ENCODE assay signal across 47 mouse cellular contexts in the genomic region with DNA sequence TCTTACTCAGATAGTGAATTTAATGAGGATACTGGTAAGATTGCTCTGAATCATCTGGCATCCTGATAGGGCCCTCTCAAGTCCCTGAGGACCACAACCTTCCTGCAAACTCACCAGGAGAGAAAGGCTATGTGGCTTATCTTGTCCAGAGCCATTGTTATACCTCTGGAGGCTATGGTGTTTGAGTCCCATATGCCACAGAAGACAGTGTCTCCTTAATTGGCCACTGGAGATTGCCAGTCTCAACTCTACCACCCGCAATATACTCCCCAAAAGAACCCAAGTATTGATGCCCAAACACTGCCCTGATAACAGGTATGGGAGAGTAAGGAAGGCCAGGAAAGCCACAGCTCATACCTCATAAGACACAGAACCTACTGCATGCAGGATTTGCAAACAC. TPM values are rescaled to one million over a fixed set of nuclear protein-coding genes. Genes with fewer than 3 reads are reported as not detected.
"Had no signal": no experiment of that assay in that cellular context is flagged by ENCODE, and none has a peak within 500 bp of the region (broad histone marks: within the 10 kb centered on the region; RNA-seq: fewer than 3 reads in every experiment).

Olfr1410 (plus strand) TSS at position 301 of the 400 bp plus-strand sequence.

- H3K9me3 ChIP-seq: limb, embryonic 10.5 days; limb, embryonic 12.5 days; limb, embryonic 13.5 days; limb, embryonic 15.5 days; liver, embryonic 12.5 days; liver, embryonic 13.5 days; liver, embryonic 15.5 days; lung, embryonic 15.5 days; midbrain, embryonic 12.5 days; midbrain, embryonic 13.5 days; midbrain, embryonic 15.5 days; neural tube, embryonic 12.5 days had no signal

- H3K27me3 ChIP-seq: limb, embryonic 15.5 days; liver, embryonic 13.5 days; liver, embryonic 15.5 days; lung, embryonic 15.5 days; midbrain, embryonic 13.5 days; midbrain, embryonic 15.5 days; neural tube, embryonic 12.5 days had no signal

- H3K4me3 ChIP-seq: limb, embryonic 10.5 days; limb, embryonic 12.5 days; limb, embryonic 13.5 days; limb, embryonic 15.5 days; liver, embryonic 12.5 days; liver, embryonic 13.5 days; liver, embryonic 15.5 days; lung, embryonic 15.5 days; megakaryocyte, embryonic 14.5 days; midbrain, embryonic 10.5 days; midbrain, embryonic 12.5 days; midbrain, embryonic 13.5 days; midbrain, embryonic 15.5 days; myocyte; neural tube, embryonic 12.5 days had no signal

- H3K4me1 ChIP-seq: limb, embryonic 10.5 days; limb, embryonic 12.5 days; limb, embryonic 13.5 days; limb, embryonic 15.5 days; liver, embryonic 12.5 days; liver, embryonic 13.5 days; liver, embryonic 15.5 days; lung, embryonic 15.5 days; midbrain, embryonic 10.5 days; midbrain, embryonic 12.5 days; midbrain, embryonic 13.5 days; midbrain, embryonic 15.5 days; neural tube, embryonic 12.5 days had no signal

- DNase-seq: left cerebral cortex, postnatal 4 days; liver; liver, embryonic 13.5 days; liver, postnatal 0 days; lung, adult 18-20 months; lung, adult 2 months; lung, embryonic 14.5 days; lung, postnatal 10 days; lung, postnatal 14 days; lung, postnatal 36 days; lung, postnatal 4 days; midbrain, embryonic 14.5 days had no signal

- H3K36me3 ChIP-seq: limb, embryonic 10.5 days; limb, embryonic 12.5 days; limb, embryonic 13.5 days; limb, embryonic 15.5 days; liver, embryonic 12.5 days; liver, embryonic 13.5 days; liver, embryonic 15.5 days; lung, embryonic 15.5 days; midbrain, embryonic 10.5 days; midbrain, embryonic 12.5 days; midbrain, embryonic 13.5 days; midbrain, embryonic 15.5 days; neural tube, embryonic 12.5 days had no signal

- H3K27ac ChIP-seq: limb, embryonic 10.5 days; limb, embryonic 12.5 days; limb, embryonic 13.5 days; limb, embryonic 15.5 days; liver, embryonic 12.5 days; liver, embryonic 13.5 days; liver, embryonic 14.5 days; liver, embryonic 15.5 days; lung, embryonic 15.5 days; macrophage; midbrain, embryonic 10.5 days; midbrain, embryonic 12.5 days; midbrain, embryonic 13.5 days; midbrain, embryonic 15.5 days; neural tube, embryonic 12.5 days had no signal

RNA-seq across cellular contexts. Expression of gene Olfr1410, which starts in this region (rescaled TPM):
- total RNA-seq: left cerebral cortex, postnatal 10 days; left cerebral cortex, postnatal 14 days; left cerebral cortex, postnatal 25 days; left cerebral cortex, postnatal 36 days; left cerebral cortex, postnatal 4 days; liver, adult 2 months; megakaryocyte progenitor cell, adult 5-6 weeks; megakaryocyte, adult 5-6 weeks; megakaryocyte-erythroid progenitor cell, adult 5-6 weeks; midbrain, postnatal 0 days; monocyte, adult 5-6 weeks had no signal
- polyA plus RNA-seq: limb, embryonic 10.5 days; limb, embryonic 11.5 days; limb, embryonic 12.5 days; limb, embryonic 13.5 days; limb, embryonic 14.5 days; limb, embryonic 15.5 days; liver, adult 2 months; liver, embryonic 11.5 days; liver, embryonic 12.5 days; liver, embryonic 13.5 days; liver, embryonic 14.5 days; liver, embryonic 15.5 days; liver, embryonic 16.5 days; liver, postnatal 0 days; lung, adult 2 months; lung, embryonic 14.5 days; lung, embryonic 15.5 days; lung, embryonic 16.5 days; lung, postnatal 0 days; macrophage; midbrain, embryonic 10.5 days; midbrain, embryonic 11.5 days; midbrain, embryonic 12.5 days; midbrain, embryonic 13.5 days; midbrain, embryonic 14.5 days; midbrain, embryonic 15.5 days; midbrain, embryonic 16.5 days; midbrain, postnatal 0 days; myocyte; neural tube, embryonic 11.5 days; neural tube, embryonic 12.5 days had no signal
